Mouse (Mus musculus) hindbrain, embryonic 12.5 days (tissue): ENCODE results near the gene Iqcj. TPM values are rescaled to one million over a fixed set of nuclear protein-coding genes. Genes with fewer than 3 reads are reported as not detected.
A peak's percentile ranks its signal among the peaks of the same experiment; 100 is the strongest.

ENCODE experiments used
- ATAC-seq: fragments of 200-750 bp; cut with Nextera tagmentation; 2 replicates; pipeline ENCODE4 v1.8.0; 2017; ENCODE audit warnings: moderate TSS enrichment; ENCODE audit not compliant: low FRiP score
- H3K27ac ChIP-seq: fragments of 300-500 bp; sonication (generic); 2 replicates; pipeline ENCODE4 v1.5.1; 2016; ENCODE audit warnings: mild to moderate bottlenecking
- H3K27me3 ChIP-seq: fragments of 300-500 bp; sonication (generic); 2 replicates; pipeline ENCODE4 v1.6.1; 2016; ENCODE audit warnings: mild to moderate bottlenecking
- H3K36me3 ChIP-seq: fragments of 300-500 bp; sonication (generic); 2 replicates; pipeline ENCODE4 v1.6.1; 2016; ENCODE audit warnings: mild to moderate bottlenecking
- H3K4me1 ChIP-seq: fragments of 300-500 bp; sonication (generic); 2 replicates; pipeline ENCODE4 v1.6.1; 2016
- H3K4me2 ChIP-seq: fragments of 300-500 bp; sonication (generic); replicated peaks from 2 replicates; pipeline ENCODE4 v1.6.1; 2016; ENCODE audit warnings: mild to moderate bottlenecking
- H3K4me3 ChIP-seq: fragments of 300-500 bp; sonication (generic); 2 replicates; pipeline ENCODE4 v1.5.1; 2016; ENCODE audit warnings: mild to moderate bottlenecking
- H3K9ac ChIP-seq: fragments of 300-500 bp; sonication (generic); 2 replicates; pipeline ENCODE4 v1.6.1; 2016; ENCODE audit warnings: mild to moderate bottlenecking, moderate library complexity
- H3K9me3 ChIP-seq: fragments of 300-500 bp; sonication (generic); replicated peaks from 2 replicates; pipeline ENCODE4 v1.6.1; 2016; ENCODE audit warnings: mild to moderate bottlenecking
- WGBS: fragments of 180-500 bp; shearing (Covaris S2); methylation state at CpG from one replicate; pipeline ENCODE4 v1.1.7; 2016; 5-methylcytosine and 5-hydroxymethylcytosine counted together
- polyA plus RNA-seq: library from polyadenylated mRNA; unstranded; fragments of >200 nt; fragmentation: Nextera tagmentation; extraction: Ambion mirVana; gene quantifications from 2 replicates; pipeline ENCODE4 v1.2.1, GENCODE M21; 2016

Gene Iqcj
- polyA plus RNA-seq, 1 experiment from 2014 or later: 0.63 TPM

DNA sequence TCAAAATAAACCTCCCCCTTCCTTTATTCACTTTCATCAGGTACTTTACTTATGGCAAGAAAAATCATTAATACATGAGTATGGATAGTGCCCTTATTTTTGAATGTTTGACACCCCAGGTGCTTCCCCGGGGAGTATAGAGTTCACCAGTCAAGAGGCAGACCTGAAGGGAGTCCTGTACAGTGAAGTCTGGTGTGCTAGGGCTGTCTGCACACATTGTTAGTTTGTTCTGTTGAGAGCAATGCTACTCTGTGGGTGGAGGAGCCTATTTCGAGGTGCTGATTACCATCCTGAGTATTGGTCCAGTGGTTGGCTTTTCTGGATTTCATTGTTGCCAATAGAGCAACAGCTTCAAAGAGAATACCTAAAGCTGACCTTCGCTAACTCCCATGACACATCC lies 26.1 kb downstream of the Iqcj start:
- Histone ChIP-seq H3K9ac (no peak overlapping the region), H3K4me1 (no peaks in the 10 kb centered on the region), H3K4me2 (no peak overlapping the region), H3K36me3 (no peaks in the 10 kb centered on the region), H3K4me3 (no peak overlapping the region), H3K9me3 (no peaks in the 10 kb centered on the region), H3K27me3 (no peaks in the 10 kb centered on the region), H3K27ac (no peak overlapping the region)
- no peak for ATAC-seq
- 79% methylated on average over 3 of the region's 3 CpGs for WGBS

DNA sequence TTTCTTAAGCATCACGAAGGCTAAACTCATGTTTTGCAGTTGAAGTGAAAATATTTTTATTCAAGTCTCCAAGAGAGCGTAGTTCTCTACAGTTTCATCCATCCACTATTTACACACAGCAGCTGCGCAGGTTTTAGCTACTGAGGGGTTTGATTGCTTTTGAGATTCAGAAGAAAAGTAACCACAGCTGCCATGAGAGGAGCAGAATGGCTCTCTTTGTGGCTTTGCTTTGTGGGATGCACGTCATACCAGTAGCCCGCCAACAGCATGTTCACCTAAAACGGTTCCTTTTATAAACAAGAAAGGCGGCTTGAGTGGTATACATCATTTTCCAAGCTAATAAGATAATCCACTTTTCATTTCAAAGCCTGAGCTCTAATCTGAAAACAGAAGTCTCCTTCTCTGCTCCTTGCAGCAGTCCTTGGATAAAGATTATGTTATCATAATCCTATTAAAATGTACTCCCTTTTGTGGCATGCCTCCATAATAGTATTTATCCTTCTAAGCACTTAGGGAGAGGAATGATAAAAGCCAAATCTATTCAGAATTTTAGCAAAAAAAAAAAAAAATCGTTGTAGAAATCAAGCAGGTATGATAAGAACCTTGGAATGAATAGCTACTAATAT lies 26.7 kb downstream of the Iqcj start:
- no peak for ATAC-seq

DNA sequence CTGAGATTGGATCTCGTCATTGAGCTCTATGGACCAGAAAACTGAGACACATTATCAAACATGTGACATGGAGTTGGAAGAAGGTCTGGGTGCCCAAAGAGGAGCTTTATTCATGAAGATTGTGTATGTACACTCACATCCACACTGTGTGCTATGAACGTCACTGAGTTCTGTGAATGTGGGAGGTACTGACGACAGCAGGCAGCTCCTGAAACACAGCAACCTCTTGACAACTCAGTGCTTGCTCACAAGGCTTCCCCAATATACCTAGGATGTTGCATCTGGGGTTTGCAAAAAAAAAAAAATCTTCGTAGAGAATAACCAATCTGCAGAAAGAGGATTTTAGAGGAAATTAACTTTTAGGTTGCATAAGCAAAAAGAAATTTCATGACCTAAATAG lies 31.1 kb downstream of the Iqcj start:
- ATAC-seq: no peak
- WGBS: 81% methylated on average over 4 of the region's 4 CpGs
- no peak overlapping the region for H3K27ac ChIP-seq
- no peak overlapping the region for H3K4me3 ChIP-seq
- H3K9me3 ChIP-seq: no peaks in the 10 kb centered on the region
- no peaks in the 10 kb centered on the region for H3K4me1 ChIP-seq
- H3K4me2 ChIP-seq: no peak overlapping the region
- no peak overlapping the region for H3K9ac ChIP-seq
- H3K36me3 ChIP-seq: no peaks in the 10 kb centered on the region
- no peaks in the 10 kb centered on the region for H3K27me3 ChIP-seq

More for the DNA sequence above, 26.7 kb downstream of the Iqcj start:
- Histone ChIP-seq H3K4me1 (no peaks in the 10 kb centered on the region), H3K9me3 (no peaks in the 10 kb centered on the region), H3K27me3 (no peaks in the 10 kb centered on the region), H3K9ac (no peak overlapping the region), H3K27ac (no peak overlapping the region), H3K4me2 (no peak overlapping the region), H3K4me3 (no peak overlapping the region), H3K36me3 (no peaks in the 10 kb centered on the region)
- WGBS: 71% methylated on average over 8 of the region's 8 CpGs

DNA sequence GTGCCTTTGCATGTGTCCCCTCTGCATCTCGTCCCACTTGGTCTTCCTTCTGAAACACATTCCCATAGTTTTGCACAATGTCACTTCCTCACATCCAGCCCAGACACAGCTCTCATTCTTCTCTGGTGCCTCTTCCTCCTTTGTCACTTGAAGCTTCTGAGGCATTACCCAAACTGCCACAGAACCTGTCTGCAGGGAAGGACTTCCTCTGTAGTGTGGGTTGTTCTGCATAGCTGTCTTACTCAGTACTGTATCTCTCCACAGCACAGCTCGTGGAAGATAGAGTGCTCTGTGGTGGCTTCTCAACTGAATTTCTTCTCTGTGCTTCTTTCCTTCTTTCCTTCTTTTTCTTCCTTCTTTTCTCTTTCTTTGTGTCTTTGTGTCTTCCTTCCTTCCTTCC lies 33.4 kb downstream of the Iqcj start:
- H3K9me3 ChIP-seq: no peaks in the 10 kb centered on the region
- no peak for ATAC-seq
- H3K9ac ChIP-seq: no peak overlapping the region
- no peak overlapping the region for H3K4me3 ChIP-seq
- H3K27me3 ChIP-seq: no peaks in the 10 kb centered on the region
- 72% methylated on average over 2 of the region's 2 CpGs for WGBS
- no peak overlapping the region for H3K27ac ChIP-seq
- H3K4me2 ChIP-seq: no peak overlapping the region
- H3K4me1 ChIP-seq: no peaks in the 10 kb centered on the region
- H3K36me3 ChIP-seq: no peaks in the 10 kb centered on the region

DNA sequence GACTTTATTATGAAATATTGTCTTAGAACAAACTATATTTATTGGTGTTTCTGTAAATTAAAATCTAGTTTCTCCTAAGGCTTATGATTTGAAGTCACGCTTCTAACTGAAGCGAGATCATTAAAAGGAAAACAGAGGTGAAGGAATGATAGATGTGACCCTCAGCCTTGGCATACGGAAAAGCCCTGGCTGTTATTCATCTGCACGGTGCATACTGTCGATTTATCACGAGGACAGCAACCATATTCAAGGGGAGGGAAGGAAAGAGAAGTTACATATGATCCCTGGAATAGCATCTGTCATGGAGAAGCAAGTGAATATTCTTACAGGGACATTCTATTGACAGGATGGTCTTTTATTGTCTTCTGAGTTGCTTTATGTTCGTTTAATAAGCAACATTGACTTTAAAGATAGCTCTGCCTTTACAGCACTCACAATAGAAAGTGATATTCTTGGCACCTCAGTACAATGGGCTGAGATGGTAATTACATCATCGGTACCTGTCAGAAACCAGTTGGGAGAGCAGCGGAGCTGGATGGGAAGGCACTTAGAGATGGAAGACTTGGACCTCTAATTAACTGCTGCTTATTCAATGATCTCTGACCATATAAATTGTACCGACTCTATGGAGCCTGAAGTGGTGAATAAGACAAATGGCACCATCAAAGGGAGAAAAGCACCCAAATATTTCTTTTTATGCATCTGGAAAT lies 38.6 kb downstream of the Iqcj start:
- Histone ChIP-seq H3K36me3 (no peaks in the 10 kb centered on the region), H3K4me2 (no peak overlapping the region), H3K27ac (no peak overlapping the region), H3K9me3 (no peaks in the 10 kb centered on the region), H3K9ac (no peak overlapping the region), H3K4me3 (no peak overlapping the region), H3K4me1 (no peaks in the 10 kb centered on the region), H3K27me3 (no peaks in the 10 kb centered on the region)
- ATAC-seq: peak; percentile 58; the same call in 1 of the 2 replicates
- 77% methylated on average over 10 of the region's 10 CpGs for WGBS

DNA sequence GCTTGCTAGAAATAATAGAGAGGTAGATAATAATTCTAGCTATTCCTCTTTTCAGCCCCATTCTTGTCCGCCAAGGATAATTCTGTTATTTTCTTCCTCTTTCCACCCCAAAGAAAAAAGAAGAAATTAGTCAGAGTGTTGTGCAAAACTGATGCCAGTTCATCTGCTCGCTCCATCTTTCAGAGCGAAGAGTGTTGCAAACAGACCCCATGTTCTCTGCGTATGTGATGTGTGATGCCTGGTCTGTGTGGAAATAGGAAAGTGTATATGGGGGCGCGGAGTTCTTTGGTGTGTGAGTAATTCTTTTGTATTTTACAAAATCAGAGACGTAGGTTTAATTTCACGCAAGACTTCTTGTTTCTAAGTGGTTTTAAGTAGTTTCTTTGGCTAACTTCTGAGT lies 39.2 kb downstream of the Iqcj start:
- Histone ChIP-seq H3K9me3 (no peaks in the 10 kb centered on the region), H3K4me1 (no peaks in the 10 kb centered on the region), H3K4me3 (no peak overlapping the region), H3K36me3 (no peaks in the 10 kb centered on the region), H3K27ac (no peak overlapping the region), H3K4me2 (no peak overlapping the region), H3K9ac (no peak overlapping the region), H3K27me3 (no peaks in the 10 kb centered on the region)
- ATAC-seq: no peak
- WGBS: 82% methylated on average over 8 of the region's 8 CpGs

DNA sequence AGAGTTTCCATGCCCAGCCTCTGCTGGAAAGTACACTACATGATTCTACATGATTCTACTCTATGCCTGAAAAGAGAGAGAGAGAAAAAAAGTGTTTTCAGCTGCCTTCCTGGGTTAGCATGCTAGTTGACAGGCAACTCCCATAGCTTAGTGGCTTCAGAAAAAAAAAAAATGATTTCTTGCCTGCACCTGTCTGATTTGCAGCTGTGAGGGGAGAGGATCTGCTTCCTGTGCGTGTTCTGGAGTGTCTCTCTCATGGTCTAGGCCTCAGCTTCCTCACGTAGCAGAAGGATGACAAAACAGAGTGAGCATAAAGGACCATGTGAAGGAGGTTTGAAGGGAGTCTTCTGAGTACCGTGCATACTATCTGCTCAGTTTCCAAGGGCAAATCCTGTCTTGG lies 39.9 kb downstream of the Iqcj start:
- no peaks in the 10 kb centered on the region for H3K36me3 ChIP-seq
- no peaks in the 10 kb centered on the region for H3K9me3 ChIP-seq
- no peaks in the 10 kb centered on the region for H3K4me1 ChIP-seq
- H3K27me3 ChIP-seq: no peaks in the 10 kb centered on the region
- H3K4me3 ChIP-seq: no peak overlapping the region
- no peak overlapping the region for H3K4me2 ChIP-seq
- ATAC-seq: no peak
- WGBS: 84% methylated on average over 3 of the region's 3 CpGs
- H3K27ac ChIP-seq: no peak overlapping the region
- no peak overlapping the region for H3K9ac ChIP-seq

DNA sequence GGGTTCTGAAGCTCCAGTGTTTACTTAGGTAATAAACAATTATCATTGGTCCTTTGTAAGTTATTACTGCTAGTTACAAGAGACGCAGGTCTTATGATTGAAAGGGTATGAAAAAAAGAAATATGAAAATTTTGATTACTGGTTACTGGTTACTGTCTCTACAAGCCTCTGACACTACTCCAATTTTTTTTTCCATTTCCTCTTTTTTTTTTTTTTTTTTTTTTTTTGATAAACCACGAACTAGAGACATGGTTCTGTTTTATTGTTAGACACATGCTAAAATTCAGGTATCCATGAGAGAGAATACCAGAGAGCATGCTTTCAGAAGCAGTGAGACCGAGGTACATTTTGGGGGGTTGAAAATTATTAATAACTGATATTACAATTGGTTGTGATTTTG lies 43.8 kb downstream of the Iqcj start:
- no peak overlapping the region for H3K27ac ChIP-seq

DNA sequence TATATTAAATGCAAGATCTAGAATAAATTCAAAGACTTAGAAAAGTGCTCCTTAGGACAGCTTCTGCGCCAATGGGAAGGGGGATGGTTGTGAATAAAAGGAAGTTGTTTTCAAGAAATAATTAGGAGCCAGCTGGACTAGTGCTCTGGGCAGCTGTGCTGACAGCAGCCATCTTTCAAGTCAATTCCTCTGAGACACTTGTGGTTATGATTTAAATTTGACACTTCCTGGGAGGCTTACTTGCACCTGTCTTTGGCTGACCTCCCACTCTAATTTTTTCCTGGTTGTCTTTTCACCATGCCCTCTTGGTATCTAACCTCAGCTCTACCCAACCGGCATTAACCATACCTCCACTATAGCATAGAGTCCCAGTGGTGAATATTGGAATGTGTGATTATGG lies 55.0 kb downstream of the Iqcj start:
- WGBS: 79% methylated on average over 2 of the region's 2 CpGs
- H3K4me1 ChIP-seq: peaks cover under 1% of the 10 kb centered on the region; the same call in 1 of the 2 replicates
- H3K4me3 ChIP-seq: no peak overlapping the region
- H3K27ac ChIP-seq: no peak overlapping the region
- no peak for ATAC-seq
- H3K36me3 ChIP-seq: no peaks in the 10 kb centered on the region
- H3K9ac ChIP-seq: no peak overlapping the region
- no peaks in the 10 kb centered on the region for H3K9me3 ChIP-seq
- no peak overlapping the region for H3K4me2 ChIP-seq
- no peaks in the 10 kb centered on the region for H3K27me3 ChIP-seq

More for the DNA sequence above, 43.8 kb downstream of the Iqcj start:
- Histone ChIP-seq H3K9ac (no peak overlapping the region), H3K27me3 (no peaks in the 10 kb centered on the region), H3K36me3 (no peaks in the 10 kb centered on the region), H3K4me1 (no peaks in the 10 kb centered on the region), H3K4me2 (no peak overlapping the region), H3K9me3 (no peaks in the 10 kb centered on the region), H3K4me3 (no peak overlapping the region)
- no peak for ATAC-seq
- WGBS: 90% methylated on average over 3 of the region's 3 CpGs

DNA sequence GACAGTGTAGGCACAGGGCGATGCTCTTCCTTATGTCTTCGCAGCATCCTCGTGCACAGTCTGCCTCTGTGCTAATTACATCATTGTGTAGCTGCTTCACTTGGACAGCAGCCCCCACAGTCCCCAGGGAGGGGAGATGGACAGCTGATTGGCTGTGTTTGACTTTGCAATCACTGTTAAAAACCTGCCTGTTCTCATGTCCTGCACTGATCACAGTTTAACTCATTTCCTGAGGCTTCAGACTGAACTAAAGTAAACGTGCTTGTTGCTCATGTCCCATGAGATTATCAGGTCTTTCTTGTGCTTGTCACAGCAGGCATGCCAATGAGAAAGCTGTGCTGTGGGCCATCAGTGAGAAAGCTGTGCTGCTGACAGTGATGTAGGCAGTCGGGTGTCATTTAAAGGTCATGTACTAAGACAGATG lies 60.5 kb downstream of the Iqcj start:
- ATAC-seq: peak; percentile 80
- no peak overlapping the region for H3K9ac ChIP-seq
- WGBS: 31% methylated on average over 5 of the region's 5 CpGs

DNA sequence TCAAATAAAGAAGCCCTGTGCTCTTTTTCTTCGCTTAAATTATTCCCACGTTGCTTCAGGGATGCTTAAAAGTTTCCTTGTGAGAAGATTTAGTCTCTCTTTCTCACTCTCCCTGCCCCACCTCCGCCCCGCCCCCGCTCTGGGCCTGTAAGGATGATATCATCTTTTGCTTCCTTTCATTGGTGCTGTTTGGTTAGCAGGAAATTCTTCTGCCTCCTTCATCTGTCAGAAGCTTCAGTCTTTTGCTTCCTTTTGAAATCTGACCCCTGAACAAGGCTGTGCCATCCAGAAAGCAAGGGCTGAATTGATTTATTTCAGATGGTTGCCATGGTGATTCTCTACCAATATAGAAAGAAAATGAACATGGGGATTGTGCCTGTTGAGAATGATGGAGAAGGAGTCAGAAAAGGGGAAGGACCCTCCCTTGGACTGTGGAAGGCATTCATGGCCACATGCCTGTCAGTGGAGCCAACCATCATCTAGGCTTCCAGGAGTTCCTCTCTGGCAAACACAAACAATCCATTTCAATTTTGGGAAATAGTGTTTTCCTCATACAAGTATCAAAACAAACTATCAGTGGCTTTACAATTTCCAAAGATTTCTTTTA lies 62.5 kb downstream of the Iqcj start:
- Histone ChIP-seq H3K27ac (no peak overlapping the region), H3K27me3 (no peaks in the 10 kb centered on the region), H3K36me3 (no peaks in the 10 kb centered on the region), H3K4me2 (no peak overlapping the region), H3K4me3 (no peak overlapping the region), H3K9me3 (no peaks in the 10 kb centered on the region), H3K4me1 (peaks cover 21% of the 10 kb centered on the region), H3K9ac (no peak overlapping the region)
- 14% methylated on average over 5 of the region's 5 CpGs for WGBS
- ATAC-seq: peak; percentile 64; the same call in 1 of the 2 replicates

More for the DNA sequence above, 60.5 kb downstream of the Iqcj start:
- no peaks in the 10 kb centered on the region for H3K27me3 ChIP-seq
- H3K4me3 ChIP-seq: no peak overlapping the region
- H3K27ac ChIP-seq: peak overlapping the region; percentile 44; the same call in 1 of the 2 replicates
- no peaks in the 10 kb centered on the region for H3K36me3 ChIP-seq
- no peak overlapping the region for H3K4me2 ChIP-seq
- H3K9me3 ChIP-seq: no peaks in the 10 kb centered on the region
- peaks cover 21% of the 10 kb centered on the region for H3K4me1 ChIP-seq

DNA sequence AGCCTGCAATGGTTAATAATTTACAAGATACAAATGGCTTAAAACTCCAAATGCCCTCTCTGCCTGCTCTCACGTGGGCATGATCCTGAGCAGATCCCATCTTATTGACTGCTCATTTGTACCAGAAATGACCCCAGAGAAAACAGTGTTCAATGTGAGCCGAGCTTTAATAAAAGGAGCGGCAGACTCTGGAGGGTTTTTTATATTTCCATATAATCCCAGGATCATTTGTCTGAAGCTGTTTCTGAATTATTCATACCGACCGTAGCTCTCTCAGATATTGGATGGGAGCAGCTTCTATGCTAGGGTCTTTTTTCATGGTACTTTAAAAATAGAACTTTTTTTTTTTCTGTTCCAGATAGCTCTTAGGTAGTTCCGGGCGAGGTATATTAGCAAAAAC lies 67.7 kb downstream of the Iqcj start:
- Histone ChIP-seq H3K36me3 (no peaks in the 10 kb centered on the region), H3K4me1 (peaks cover 9% of the 10 kb centered on the region; the same call in 1 of the 2 replicates), H3K9me3 (no peaks in the 10 kb centered on the region), H3K27ac (no peak overlapping the region; the same call in 1 of the 2 replicates), H3K4me3 (no peak overlapping the region), H3K9ac (no peak overlapping the region), H3K27me3 (no peaks in the 10 kb centered on the region), H3K4me2 (no peak overlapping the region)
- ATAC-seq: peak; percentile 78
- 45% methylated on average over 7 of the region's 7 CpGs for WGBS
